Mouse (Mus musculus): ENCODE data around the gene Trim72. TPM values are rescaled to one million over a fixed set of nuclear protein-coding genes. Genes with fewer than 3 reads are reported as not detected.
"Not testable (repeated sequence)": the region's sequence is repeated elsewhere in the genome, so short reads cannot be mapped to it uniquely, and the experiment has no call there.

Trim72 gene
- total RNA-seq, 2 experiments from 2014 or later = 66.9 to 69.8 TPM

DNA sequence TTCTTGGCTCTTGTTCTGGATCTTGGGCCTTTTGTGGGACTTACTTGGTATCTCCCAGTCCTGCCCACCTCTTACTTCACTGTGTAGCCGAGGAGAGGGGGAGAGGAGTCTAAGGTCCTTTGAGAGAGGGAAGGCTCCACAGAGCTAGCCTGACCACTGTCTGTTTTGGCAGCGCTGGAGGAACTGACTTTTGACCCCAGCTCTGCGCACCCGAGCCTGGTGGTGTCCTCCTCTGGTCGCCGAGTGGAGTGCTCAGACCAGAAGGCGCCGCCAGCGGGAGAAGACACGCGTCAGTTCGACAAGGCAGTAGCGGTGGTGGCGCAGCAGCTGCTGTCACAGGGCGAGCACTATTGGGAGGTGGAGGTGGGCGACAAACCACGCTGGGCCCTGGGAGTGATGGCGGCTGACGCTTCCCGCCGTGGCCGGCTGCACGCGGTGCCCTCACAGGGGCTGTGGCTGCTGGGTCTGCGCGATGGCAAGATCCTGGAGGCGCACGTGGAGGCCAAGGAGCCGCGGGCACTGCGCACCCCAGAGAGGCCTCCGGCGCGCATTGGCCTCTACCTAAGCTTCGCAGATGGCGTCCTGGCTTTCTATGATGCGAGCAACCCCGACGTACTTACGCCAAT, 6.1 kb downstream of the Trim72 start:
- no peak for DNase-seq

- no peak for DNase-seq
These were observed 8.5 kb downstream of the Trim72 start for GRCm38 (mm10) chr7:128012136-128012780.

DNA sequence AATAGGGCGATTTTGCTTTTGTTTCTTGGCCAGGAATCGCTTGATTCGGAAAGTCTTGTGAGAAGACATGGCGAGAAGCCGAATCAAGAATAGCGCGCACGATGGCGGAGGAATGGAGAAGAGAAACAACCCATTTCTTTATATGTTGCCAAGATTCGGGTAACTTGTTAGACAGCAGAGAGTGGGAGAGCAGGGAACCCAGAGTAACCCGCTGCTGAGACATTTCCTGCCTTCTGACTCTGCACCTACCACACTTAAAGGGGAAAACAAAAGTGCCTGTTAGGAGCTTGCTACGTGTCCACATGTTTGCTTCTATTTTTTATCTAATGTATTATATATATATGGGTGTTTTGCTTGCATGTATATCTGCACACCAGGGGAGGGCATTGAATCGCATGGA, 9.4 kb downstream of the Trim72 start:
- no peak for DNase-seq

GRCm38 (mm10) chr7:128016134-128016533, 12.4 kb downstream of the Trim72 start:
- not testable (repeated sequence) for DNase-seq

DNA sequence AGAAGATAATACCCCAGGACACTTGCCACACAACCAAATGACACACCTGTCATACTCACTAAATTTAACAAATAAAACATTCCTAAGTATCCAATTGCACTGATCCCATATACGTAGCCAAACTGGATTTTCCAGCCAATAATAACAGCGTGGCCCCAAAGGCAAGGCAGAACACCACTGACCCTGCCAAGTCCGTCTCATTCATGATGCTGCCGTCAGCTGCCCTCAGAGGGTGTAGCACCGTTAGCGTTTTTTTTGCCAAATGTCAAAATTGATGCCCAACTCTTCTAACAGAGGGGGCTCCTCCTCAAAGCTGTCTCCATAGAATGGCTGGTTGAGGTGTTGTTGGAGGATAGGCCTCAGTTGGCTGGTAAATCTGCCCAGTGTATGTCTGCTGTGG, 12.9 kb downstream of the Trim72 start:
- no peak for DNase-seq

GRCm38 (mm10) chr7:128018275-128018674, 14.5 kb downstream of the Trim72 start:
- no peak for DNase-seq

- no peak for DNase-seq
These were observed 15.4 kb downstream of the Trim72 start for GRCm38 (mm10) chr7:128019187-128019586.

GRCm38 (mm10) chr7:128022974-128023373, 19.2 kb downstream of the Trim72 start:
- DNase-seq = no peak

- DNase-seq = no peak
These were observed 19.8 kb downstream of the Trim72 start for GRCm38 (mm10) chr7:128023565-128023964.

- DNase-seq = no peak
These were observed 20.6 kb downstream of the Trim72 start for GRCm38 (mm10) chr7:128024364-128024763.

DNA sequence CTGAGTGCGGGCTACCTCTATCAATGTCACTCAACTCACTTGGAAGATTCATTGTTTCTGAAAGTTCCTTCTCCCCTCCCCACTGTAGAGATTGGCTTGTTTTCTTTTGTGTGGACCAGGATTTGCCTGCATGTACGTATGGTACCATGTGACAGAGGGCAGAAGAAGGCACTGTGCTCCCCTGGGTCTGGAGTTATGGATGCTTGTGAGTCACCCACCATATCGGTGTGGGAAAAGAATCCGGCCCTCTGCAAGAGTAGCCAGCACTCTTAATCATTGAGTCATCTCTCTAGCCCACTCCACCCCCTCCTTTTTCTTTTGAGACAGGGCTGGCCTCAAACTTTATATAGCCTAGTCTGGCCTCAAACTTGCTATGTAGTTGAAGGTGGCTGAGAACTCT, 21.2 kb downstream of the Trim72 start:
- DNase-seq = no peak

DNA sequence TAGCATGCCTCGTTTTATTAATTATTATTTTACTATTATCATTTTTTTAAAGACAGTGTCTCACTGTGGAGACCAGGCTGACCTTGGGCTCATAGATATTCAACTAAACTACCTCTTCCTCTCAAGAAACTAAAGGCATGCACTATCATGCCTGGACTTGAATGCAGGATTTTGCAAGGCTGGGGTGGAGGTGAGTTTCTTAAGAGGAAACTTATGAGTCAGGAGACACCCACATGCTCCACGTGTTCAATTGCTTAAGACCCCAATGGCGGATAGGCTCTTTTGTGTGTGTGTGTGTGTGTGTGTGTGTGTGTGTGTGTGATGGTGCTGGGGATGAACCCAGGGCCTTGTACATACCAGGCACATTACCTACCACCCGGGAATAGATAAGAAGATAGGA, 21.6 kb downstream of the Trim72 start:
- DNase-seq = no peak

DNA sequence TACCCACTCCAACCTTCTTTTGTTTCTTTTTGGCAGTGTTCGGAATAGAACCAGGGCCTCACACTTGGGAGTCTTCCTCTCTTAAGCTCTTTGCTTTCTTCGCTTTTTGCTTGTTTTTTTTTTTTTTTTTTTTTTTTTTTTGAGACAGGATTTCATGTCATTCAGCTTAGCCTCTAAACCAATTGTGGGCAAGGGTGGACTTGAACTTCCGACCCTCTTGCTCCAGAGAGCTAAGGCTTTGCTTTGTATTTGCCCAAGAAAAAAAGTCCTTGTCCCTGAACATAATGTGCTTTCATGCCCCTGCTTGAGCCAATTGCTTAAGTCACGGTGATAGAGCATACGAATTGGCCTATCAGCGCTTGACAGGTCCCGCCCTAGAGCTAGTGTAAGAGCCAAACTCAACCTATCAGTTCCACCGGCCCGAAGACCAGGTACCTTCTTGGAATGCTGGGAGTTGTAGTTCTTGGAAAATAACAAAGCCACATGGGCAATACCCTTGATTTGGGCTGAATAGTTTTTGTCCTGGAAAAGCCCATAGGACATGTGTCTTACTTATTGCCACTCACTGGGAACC, 27.7 kb downstream of the Trim72 start:
- DNase-seq = peak; percentile 17

GRCm38 (mm10) chr7:128032290-128032988, 28.7 kb downstream of the Trim72 start:
- no peak for DNase-seq

DNA sequence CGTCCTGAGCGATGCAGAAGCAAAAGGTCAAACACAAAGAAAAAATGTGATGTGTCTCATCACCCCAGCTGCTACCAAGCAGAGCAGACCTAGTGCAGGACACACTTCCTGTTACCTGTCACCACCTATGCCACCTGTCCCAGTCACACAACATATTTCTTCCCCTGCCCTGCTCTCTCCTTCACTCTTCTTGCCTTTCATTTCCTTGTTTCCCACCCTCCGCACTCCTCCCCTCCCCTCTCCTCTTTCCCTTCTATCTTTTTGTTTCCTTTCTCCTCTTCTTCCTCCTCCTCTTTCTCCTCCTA, 29.2 kb downstream of the Trim72 start:
- no peak for DNase-seq

DNA sequence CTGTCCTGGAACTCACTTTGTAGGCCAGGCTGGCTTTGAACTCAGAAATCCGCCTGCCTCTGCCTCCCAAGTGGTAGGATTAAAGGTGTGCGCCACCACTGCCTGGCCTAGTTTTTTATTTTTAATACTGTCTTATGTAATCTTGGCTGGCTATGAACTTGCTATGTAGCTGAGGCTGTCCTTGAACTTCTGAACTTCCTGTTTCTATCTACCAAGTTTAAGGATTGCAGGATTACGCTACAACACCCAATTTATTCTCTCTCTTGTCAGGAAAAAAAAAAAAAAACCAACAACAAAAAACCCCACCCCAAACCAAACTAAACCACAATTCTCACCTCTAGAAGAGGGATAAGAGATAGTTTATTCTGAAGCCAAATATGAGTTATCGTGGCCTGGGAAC, 29.9 kb downstream of the Trim72 start:
- DNase-seq = no peak

DNA sequence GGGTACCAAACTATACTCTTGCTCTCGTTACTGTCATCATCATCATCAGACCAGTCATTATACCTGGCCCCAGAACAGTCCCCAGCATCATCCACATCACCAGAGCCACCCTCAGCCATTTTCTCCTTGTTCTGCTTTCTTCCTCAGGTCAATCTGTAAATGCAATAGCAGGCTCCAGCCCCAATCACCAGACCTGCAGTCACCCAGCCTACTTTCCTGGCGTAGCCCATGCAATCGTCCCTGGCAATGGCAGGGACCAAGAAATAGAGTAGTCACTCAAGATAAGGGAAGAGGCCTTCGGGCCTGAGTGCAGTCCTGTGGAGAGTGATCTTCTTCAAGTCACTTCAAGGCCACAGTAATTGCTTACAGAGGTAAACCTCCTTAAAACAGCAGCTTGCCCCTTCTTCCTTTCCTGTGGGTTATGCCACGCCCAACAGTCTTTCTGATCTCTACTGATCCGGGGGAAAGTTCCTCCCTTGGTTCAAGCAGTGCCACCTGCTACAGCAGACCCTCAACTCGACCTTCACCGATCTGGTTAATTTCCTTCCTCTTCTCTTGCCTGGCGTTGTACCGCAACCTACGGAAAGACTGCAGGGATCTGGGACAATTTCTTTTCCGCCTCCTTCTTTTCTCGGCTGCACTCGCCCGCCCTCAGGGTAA, 38.5 kb downstream of the Trim72 start:
- DNase-seq = not testable (repeated sequence)

- no peak for DNase-seq
These were observed 40.5 kb downstream of the Trim72 start for GRCm38 (mm10) chr7:128044142-128044785.

- no peak for DNase-seq
These were observed 41.9 kb downstream of the Trim72 start for GRCm38 (mm10) chr7:128045640-128046039.

DNA sequence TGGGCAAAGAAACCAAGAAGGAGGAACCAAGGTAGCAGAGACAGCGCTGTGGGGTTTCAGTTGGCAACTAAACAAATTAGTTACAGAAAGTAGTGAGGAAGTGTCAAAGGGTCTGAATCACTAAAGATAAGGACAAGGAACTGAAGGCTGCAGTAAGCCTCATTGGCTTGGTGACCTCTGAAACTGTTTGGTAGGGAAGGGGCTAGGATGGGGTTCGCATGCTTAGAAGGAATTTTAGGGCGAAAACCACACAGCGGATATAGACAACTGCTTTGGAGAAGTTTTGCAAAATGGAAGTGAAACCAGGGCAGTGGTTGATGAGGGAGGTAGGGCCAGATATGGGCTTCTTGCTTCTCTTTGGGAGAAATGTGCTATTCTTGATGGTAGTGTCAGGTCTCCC, 45.1 kb downstream of the Trim72 start:
- DNase-seq = no peak

- DNase-seq = no peak
These were observed 45.5 kb downstream of the Trim72 start for GRCm38 (mm10) chr7:128049254-128049653.

- DNase-seq = no peak
These were observed 47.0 kb downstream of the Trim72 start for GRCm38 (mm10) chr7:128050739-128051138.

GRCm38 (mm10) chr7:128053061-128053460, 49.3 kb downstream of the Trim72 start:
- no peak for DNase-seq
